Mouse (Mus musculus): ENCODE data around the gene Cdc42bpa.

The Cdc42bpa gene

DNA sequence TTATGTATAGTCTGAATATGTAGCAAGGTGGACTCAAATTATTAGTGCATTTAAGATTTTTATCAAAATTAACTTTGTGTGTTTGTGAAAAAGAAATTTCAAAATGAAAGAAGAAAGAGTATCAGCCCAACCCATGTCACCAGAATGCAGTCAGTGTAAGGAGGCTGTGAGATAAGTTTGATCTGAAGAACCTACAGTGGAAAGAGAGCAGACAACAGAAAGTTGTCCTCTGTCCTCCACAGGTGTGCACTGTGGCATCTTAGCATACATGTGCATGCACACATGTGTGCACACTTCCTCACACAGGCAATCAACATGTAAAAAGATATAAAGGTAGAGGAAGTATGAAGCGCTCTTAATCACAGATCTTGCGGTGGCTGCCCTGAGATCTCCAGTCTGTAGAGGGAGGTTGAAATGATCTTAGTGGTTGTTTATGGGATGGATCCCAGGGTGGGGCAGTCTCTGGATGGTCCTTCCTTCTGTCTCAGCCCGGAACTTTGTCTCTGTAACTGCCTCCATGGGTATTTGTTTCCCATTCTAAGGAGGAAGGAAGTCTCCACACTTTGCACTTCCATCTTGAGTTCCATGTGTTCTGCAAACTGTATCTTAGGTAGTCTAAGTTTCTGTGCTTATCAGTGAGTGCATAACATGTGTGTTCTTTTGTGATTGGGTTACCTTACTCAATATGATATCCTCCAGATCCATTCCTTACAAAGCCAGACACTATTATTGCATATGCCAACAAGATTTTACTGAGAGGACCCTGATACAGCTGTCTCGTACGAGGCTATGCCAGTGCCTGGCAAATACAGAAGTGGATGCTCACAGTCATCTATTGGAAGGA, 71.7 kb downstream of the Cdc42bpa start:
- no peak for DNase-seq (ENCODE audit: inconsistent ontology term)

DNA sequence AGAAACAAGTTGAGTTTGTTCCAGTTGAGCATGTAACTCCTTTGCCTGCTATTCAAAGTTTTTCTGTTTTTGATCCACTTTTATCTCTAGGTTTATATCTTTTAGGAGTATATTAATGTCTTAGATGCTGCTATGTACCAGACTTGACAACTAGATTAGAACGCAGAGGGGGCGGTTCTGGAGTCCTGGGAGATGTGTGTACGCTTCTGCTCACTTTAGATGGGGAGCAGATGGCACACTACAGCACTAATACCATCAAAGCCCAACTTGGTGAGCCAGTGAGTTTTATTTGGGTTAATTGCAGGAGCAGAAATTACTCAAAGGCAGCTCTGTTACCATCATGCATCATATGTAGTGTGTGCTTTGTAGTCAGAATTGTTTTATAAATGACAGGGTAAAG, 77.2 kb downstream of the Cdc42bpa start:
- DNase-seq (ENCODE audit: inconsistent ontology term): no peak

GRCm38 (mm10) chr1:180044160-180044559, 83.9 kb downstream of the Cdc42bpa start:
- DNase-seq (ENCODE audit: inconsistent ontology term): no peak

GRCm38 (mm10) chr1:180045172-180045571, 84.9 kb downstream of the Cdc42bpa start:
- DNase-seq (ENCODE audit: inconsistent ontology term): no peak

DNA sequence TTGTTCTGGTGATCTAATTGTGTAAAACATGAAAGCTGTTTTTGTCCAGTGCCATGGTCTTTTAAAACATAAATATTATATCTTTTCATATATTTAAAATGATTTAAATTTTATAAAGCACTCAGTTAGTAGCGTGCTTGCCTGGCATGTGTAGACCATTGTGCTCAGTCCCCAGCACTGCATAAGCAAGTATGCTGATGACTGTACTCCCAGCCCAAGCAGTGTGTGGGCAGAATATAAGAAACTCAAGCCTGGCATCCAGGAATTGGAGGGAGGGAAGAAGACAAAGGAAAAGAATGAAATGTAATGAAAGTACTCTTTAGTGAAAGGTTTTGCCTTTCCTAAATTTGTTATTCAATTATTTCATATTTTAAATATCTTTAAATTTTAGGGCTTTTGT, 128.9 kb downstream of the Cdc42bpa start:
- no peak for DNase-seq (ENCODE audit: inconsistent ontology term)

DNA sequence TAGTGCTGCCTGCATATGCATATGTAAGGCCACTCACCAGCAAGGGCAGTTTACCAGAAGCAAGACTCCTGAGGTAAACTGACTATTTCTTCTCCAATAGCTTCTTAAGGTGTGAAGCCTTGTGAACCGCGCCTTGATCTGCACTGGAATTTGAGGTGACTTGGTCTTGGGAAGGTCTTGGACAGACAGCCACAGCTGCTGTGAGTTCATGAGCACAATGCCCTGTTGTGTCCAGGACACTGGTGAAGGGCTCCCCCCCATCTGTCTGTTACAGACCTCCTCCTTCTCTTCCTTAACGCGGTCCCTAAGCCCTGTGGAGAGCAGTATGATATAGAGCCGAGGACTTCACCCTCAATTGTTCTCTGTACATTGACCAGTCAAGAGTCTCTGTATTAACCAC, 138.2 kb downstream of the Cdc42bpa start:
- no peak for DNase-seq (ENCODE audit: inconsistent ontology term)

- peak; percentile 44 for DNase-seq (ENCODE audit: inconsistent ontology term)
Observed at GRCm38 (mm10) chr1:180104567-180104966, 144.3 kb downstream of the Cdc42bpa start.

- DNase-seq (ENCODE audit: inconsistent ontology term): no peak
Observed at GRCm38 (mm10) chr1:180109050-180109449, 148.8 kb downstream of the Cdc42bpa start.

GRCm38 (mm10) chr1:180116525-180116924, 156.3 kb downstream of the Cdc42bpa start:
- no peak for DNase-seq (ENCODE audit: inconsistent ontology term)

- no peak for DNase-seq (ENCODE audit: inconsistent ontology term)
Observed at GRCm38 (mm10) chr1:180118233-180118632, 158.0 kb downstream of the Cdc42bpa start.

DNA sequence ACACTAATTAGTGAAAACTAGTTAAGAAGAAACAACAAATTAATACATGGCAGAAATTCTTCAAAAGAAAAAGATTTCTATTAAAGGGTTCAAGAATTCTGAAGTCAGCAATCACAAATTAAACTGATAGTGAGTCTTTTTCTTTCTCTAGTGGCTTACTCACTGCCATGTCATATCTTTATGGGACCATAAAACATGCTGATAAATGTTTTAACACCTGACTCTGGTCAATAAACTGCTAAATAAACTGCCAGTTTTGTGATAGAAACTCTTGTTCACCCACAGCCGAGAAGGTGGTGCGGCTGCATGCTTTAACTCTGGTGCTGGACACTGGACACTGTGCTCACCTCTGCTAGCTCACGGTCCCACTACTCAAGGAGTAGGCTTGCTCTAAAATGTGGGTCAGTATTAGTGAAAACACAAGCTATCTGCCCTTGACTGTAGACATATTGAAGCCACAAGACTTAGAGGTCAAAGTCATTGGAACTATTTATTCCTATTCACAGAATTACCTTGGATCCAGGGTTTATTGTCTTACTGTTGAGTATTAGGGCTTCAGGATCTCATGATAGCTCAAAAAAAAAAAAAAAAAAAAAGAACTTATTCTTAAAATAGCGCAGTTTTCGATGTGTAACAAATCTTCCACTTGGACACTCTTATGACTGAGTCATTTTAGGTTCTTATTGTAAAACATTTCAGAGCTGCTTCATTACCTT, 168.0 kb downstream of the Cdc42bpa start:
- no peak for DNase-seq (ENCODE audit: inconsistent ontology term)

- DNase-seq (ENCODE audit: inconsistent ontology term): no peak
Observed at GRCm38 (mm10) chr1:180131402-180131801, 171.1 kb downstream of the Cdc42bpa start.

GRCm38 (mm10) chr1:180132187-180132586, 171.9 kb downstream of the Cdc42bpa start:
- DNase-seq (ENCODE audit: inconsistent ontology term): no peak

DNA sequence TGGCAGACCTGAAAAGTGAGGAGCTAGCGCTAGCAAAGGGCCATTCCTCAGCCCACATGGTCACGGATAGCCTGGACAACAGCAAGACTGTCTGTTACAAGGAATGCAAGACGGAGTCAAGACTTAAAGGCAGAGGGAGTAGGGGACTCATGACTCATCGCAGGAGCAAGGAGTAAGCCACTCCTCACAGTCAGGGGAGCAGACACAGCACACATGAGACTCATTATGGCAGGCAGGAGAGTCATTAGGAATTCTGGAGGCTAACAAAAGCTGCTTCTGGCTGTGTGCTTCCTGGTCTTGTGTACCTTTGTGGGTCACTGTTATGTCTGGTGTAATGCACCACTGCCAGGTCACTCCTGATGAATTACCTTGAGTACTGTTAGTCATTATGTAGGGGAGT, 178.9 kb downstream of the Cdc42bpa start:
- no peak for DNase-seq (ENCODE audit: inconsistent ontology term)

- DNase-seq (ENCODE audit: inconsistent ontology term): no peak
Observed at GRCm38 (mm10) chr1:180140970-180141369, 180.7 kb downstream of the Cdc42bpa start.

DNA sequence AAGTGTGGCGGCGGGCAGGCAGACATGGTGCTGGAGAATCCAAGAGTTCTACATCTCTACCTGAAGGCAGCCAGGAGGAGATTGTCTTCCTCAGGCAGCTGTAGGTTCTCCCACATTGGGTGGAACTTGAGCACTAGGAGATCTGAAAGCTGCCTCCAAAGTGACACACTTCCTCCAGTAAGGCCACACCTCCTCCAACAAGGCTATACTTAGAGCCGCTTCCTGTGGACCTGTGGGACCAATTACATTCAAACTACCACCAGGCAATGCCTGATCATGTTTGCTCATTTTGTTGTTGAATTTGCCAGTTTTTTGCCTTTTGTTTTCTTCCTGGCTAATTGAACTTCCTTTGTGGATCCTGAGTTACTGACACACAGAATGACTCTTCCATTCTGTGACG, 187.8 kb downstream of the Cdc42bpa start:
- DNase-seq (ENCODE audit: inconsistent ontology term): no peak

GRCm38 (mm10) chr1:180148563-180148962, 188.3 kb downstream of the Cdc42bpa start:
- no peak for DNase-seq (ENCODE audit: inconsistent ontology term)

DNA sequence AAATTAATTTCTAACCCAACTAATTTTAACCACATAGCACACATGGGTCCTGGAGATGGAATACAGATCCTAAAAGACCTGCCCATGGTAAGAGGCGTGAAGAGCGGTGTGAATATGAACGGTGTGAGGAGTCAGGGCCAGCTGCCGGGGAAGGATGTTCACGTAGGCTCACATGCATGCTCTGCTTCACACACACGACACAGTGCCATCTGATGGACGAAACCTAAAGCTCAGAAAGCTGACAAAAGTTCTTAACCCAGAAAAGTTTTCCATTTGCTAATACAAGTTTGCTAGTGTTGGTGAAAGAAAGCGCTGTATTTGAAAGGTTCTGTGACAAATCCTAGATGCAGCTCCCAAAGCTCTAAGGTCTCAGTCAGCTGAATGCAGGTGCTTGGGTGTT, 190.9 kb downstream of the Cdc42bpa start:
- DNase-seq (ENCODE audit: inconsistent ontology term): no peak

GRCm38 (mm10) chr1:180158648-180159047, 198.4 kb downstream of the Cdc42bpa start:
- no peak for DNase-seq (ENCODE audit: inconsistent ontology term)

DNA sequence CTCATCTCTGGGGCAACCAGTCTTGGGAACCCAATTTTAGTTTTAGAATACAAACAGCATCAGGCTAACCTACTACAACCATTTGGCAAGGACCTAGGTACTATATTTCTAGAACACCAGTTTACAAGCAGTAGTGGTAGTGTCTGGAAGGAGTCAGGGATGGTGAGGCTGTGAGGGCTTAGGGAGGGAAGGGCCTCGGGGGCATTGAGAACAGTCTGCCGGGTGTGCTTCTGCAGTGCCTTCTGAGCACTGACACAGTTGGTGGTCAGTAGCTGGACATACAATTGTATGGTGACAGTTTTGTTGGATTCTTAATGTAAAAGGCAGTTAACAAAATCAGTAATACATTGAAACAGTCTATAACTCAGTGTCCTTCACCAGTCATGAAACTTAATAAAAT, 200.3 kb downstream of the Cdc42bpa start:
- no peak for DNase-seq (ENCODE audit: inconsistent ontology term)

GRCm38 (mm10) chr1:180161160-180161559, 200.9 kb downstream of the Cdc42bpa start:
- DNase-seq (ENCODE audit: inconsistent ontology term): no peak

- no peak for DNase-seq (ENCODE audit: inconsistent ontology term)
Observed at GRCm38 (mm10) chr1:180161566-180162355, 201.5 kb downstream of the Cdc42bpa start.
